Mouse (Mus musculus) small intestine, adult 2 months (tissue): ENCODE data around the gene Lpin2.

ENCODE experiments used
- CTCF ChIP-seq: fragments of 200-500 bp; IDR thresholded peaks from 2 replicates; pipeline ENCODE4 v1.5.1; 2012; ENCODE audit warnings: low read depth, mild to moderate bottlenecking, control low read depth, inconsistent platforms, low read length, moderate library complexity, mixed read lengths; ENCODE audit not compliant: insufficient replicate concordance, insufficient read length; ENCODE audit errors: extremely low read depth
- POLR2A ChIP-seq: fragments of 200-500 bp; IDR thresholded peaks from 2 replicates; pipeline ENCODE4 v1.6.1; 2012; ENCODE audit warnings: low read depth, mild to moderate bottlenecking, control low read depth, inconsistent platforms, low read length, moderate library complexity

DNA sequence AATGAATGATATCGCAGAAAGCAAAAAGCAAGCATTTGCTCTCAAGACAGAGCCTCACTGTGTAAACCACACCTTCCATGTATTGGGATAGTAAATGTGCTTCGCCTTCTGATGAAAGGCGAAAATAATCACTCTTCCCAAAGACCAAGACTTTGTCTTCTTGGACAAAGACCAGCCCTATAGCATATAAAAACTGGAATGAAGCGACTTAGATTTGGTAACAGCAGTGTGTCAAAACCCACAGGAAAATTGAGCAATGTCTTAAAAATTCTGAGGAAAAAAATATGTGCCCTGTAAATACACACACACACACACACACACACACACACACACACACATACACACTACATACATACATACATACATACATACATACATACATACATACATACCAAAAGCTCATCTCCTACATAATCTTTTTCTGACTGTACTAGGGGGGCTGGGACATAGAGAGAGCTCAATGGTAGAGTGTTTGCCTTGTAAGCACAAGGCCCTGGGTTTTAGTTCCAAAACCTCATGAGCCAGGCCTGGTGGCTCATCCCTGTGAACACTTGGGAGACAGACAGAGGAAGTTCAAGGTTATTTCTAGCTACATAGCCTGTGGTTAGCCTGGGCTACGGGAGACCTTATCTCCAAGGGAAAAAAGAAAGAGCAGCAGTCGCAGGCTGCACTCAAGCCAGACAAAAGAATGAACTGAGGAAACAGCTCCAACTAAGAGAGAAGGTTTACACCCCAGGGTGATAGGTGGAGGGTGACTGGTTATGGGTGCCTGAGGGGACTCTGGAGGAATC, 95.5 kb downstream of the Lpin2 start:
- TF ChIP-seq POLR2A, result no peak
- no peak for TF ChIP-seq CTCF
